In the genomic region with DNA sequence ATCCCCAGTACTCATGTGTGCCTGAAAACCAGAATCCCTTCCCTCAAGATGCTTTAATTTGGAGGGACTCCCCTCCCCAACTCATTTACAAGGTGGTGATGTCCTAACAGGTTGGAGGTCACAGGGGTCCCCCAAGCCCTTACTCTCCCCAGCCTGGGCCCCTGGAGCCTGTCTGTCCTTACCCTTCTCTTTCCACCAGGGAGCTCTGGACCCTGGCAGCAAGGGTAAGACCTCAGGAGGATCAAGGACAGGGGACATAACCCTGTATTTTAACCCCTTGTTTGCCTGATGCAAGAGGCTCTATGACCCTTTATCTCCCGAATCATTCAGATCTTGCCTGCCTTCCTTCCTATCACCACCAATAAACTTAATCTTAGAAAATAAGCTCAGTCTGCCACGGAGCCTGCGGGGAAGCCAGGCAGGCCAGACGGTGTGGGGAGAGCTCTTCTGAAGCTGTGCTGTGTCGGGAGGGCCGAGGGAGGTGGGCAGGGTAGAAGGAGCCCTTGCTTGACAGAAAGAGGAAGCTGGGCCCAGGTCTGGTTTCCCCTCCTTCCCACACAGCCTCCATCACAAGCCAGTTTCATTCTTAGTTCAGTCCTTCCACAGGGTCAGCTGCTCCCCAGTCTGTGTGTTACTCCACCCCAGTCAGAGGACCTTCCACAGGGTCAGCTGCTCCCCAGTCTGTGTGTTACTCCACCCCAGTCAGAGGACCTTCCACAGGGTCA, we compare ENCODE assay signal across 10 mouse cellular contexts. TPM values are rescaled to one million over a fixed set of nuclear protein-coding genes. Genes with fewer than 3 reads are reported as not detected.
DNase-seq lines count a peak whose midpoint lies in the region; TF ChIP-seq lines count a peak whose summit lies in the region.
"Had no signal": no experiment of that assay in that cellular context is flagged by ENCODE, and none has a peak within 500 bp of the region (broad histone marks: within the 10 kb centered on the region; RNA-seq: fewer than 3 reads in every experiment).

No protein-coding gene starts in this region.

- no peak overlapping the region for H3K9ac ChIP-seq in liver, adult 2 months (ENCODE audit: low read depth, low read length)

- DNase-seq in cerebellum, adult 2 months = no peak
- DNase-seq in cerebellum, postnatal 25 days = no peak
- peak; percentile 29 for DNase-seq in lung, postnatal 14 days
- DNase-seq in lung, postnatal 36 days = no peak
- peak; percentile 29 for DNase-seq in liver, adult 2 months (ENCODE audit: extremely low read depth, low read depth, low spot score)
- peak; percentile 87 for DNase-seq in splenic B cell, adult 2 months (ENCODE audit: low read depth, low spot score)
- DNase-seq in cerebellum, adult 18-20 months = no peak
- no peak for DNase-seq in urinary bladder, postnatal 14 days (ENCODE audit: low spot score)
- DNase-seq: adrenal gland, adult 8-10 months; midbrain, embryonic 14.5 days had no signal

- no peak overlapping the region for H3K4me3 ChIP-seq in cerebellum, adult 2 months (replicated peaks; ENCODE audit: insufficient read depth, low read depth, low read length)
- H3K4me3 ChIP-seq in liver, adult 2 months (ENCODE audit: insufficient read depth, low read depth, low read length) = no peak overlapping the region

- no peaks in the 10 kb centered on the region for H3K79me2 ChIP-seq in liver, adult 2 months (ENCODE audit: control insufficient read depth, insufficient read depth, low read length)

- WGBS in cerebellum, adult 2 months = 66% methylated on average over 6 of the region's 6 CpGs
- WGBS in liver, adult 2 months = 57% methylated on average over 6 of the region's 6 CpGs

- H3K27ac ChIP-seq in cerebellum, adult 2 months (ENCODE audit: insufficient read depth, low read length) = no peak overlapping the region
- H3K27ac ChIP-seq in liver, adult 2 months (replicated peaks; ENCODE audit: insufficient read depth, low read depth, low read length) = no peak overlapping the region; the same call in 1 of the 2 replicates

- TF ChIP-seq POLR2A in cerebellum, adult 2 months (IDR thresholded peaks at IDR 0.05; ENCODE audit: borderline replicate concordance, insufficient read depth, low read length) = 0 out of 2 replicates have a peak, but pooled peaks have one; percentile 10
- TF ChIP-seq POLR2A in liver, adult 2 months (IDR thresholded peaks at IDR 0.05; ENCODE audit: extremely low read depth, insufficient read depth, low read length) = no peak

- no peak for TF ChIP-seq CTCF in cerebellum, adult 2 months (IDR thresholded peaks at IDR 0.05; ENCODE audit: borderline replicate concordance, insufficient read depth, low read depth, low read length)
- TF ChIP-seq CTCF in liver, adult 2 months (IDR thresholded peaks at IDR 0.05; ENCODE audit: low read depth, low read length) = no peak

- peaks cover 38% of the 10 kb centered on the region for H3K4me1 ChIP-seq in cerebellum, adult 2 months (ENCODE audit: control insufficient read depth, insufficient read depth, low read length)
- peaks cover 1% of the 10 kb centered on the region; the same call in 1 of the 2 replicates for H3K4me1 ChIP-seq in liver, adult 2 months (ENCODE audit: control insufficient read depth, insufficient read depth, low read length)

- H3K36me3 ChIP-seq in liver, adult 2 months (ENCODE audit: control insufficient read depth, insufficient read depth, low read length) = no peaks in the 10 kb centered on the region; the same call in 1 of the 2 replicates
- H3K36me3 ChIP-seq in splenic B cell, adult 2 months (ENCODE audit: control insufficient read depth, insufficient read depth, low read length, poor library complexity, severe bottlenecking) = peaks cover 24% of the 10 kb centered on the region

- H3K27me3 ChIP-seq in cerebellum, adult 2 months (ENCODE audit: control insufficient read depth, insufficient read depth, low read length) = no peaks in the 10 kb centered on the region
- no peaks in the 10 kb centered on the region for H3K27me3 ChIP-seq in liver, adult 2 months (ENCODE audit: control insufficient read depth, insufficient read depth, low read length)
- no peaks in the 10 kb centered on the region for H3K27me3 ChIP-seq in splenic B cell, adult 2 months (ENCODE audit: control insufficient read depth, insufficient read depth, low read length, poor library complexity, severe bottlenecking)

RNA-seq across cellular contexts. Expression of a gene that starts 8.3 kb away (rescaled TPM):
- polyA plus RNA-seq in cerebellum, adult 2 months (2012; rRNA removed) = 155 and 160 TPM in 2 replicates
- 5.2 and 6.8 TPM in 2 replicates for total RNA-seq in liver, adult 2 months (2014; rRNA removed)
- polyA plus RNA-seq in liver, adult 2 months (2012; rRNA removed) = 4.6 and 8.0 TPM in 2 replicates

RNA-seq across cellular contexts. Expression of a gene that starts 58.5 kb away (rescaled TPM):
- 65.1 and 70.4 TPM in 2 replicates for polyA plus RNA-seq in cerebellum, adult 2 months (2012; rRNA removed)
- 8.5 and 11.7 TPM in 2 replicates for total RNA-seq in liver, adult 2 months (2014; rRNA removed)
- polyA plus RNA-seq in liver, adult 2 months (2012; rRNA removed) = 3.7 and 3.8 TPM in 2 replicates

Comparison
In these comparisons a context has a peak if more than half of its experiments do, and no peak if none do; other contexts are left out.
1. DNase-seq: peak in lung, postnatal 14 days (single experiment), liver, adult 2 months (single experiment) and splenic B cell, adult 2 months (single experiment); none in cerebellum, adult 2 months (0 of 2), cerebellum, postnatal 25 days (0 of 2), lung, postnatal 36 days (single experiment), cerebellum, adult 18-20 months (0 of 2) and urinary bladder, postnatal 14 days (single experiment).
2. RNA of a gene that starts 8.3 kb away (polyA plus RNA-seq): 155 to 160 TPM in cerebellum, adult 2 months; 4.6 to 8.0 TPM in liver, adult 2 months; every median in the first group is over 10 times any median in the second.
3. RNA of a gene that starts 58.5 kb away (polyA plus RNA-seq): 65.1 to 70.4 TPM in cerebellum, adult 2 months; 3.7 to 3.8 TPM in liver, adult 2 months; every median in the first group is over 10 times any median in the second.